Mouse (Mus musculus) liver, embryonic 15.5 days (tissue): ENCODE data around the gene Nup85. TPM values are rescaled to one million over a fixed set of nuclear protein-coding genes. Genes with fewer than 3 reads are reported as not detected.

Source experiments
- ATAC-seq: fragments of 200-750 bp; cut with Nextera tagmentation; 2 replicates; pipeline ENCODE4 v1.8.0; 2017; ENCODE audit warnings: moderate number of reproducible peaks, mild to moderate bottlenecking, moderate library complexity; ENCODE audit not compliant: insufficient read depth
- H3K27ac ChIP-seq: fragments of 300-500 bp; sonication (generic); replicated peaks from 2 replicates; pipeline ENCODE4 v1.5.1; 2015; ENCODE audit warnings: mild to moderate bottlenecking, inconsistent platforms
- H3K27me3 ChIP-seq: fragments of 300-500 bp; sonication (generic); 2 replicates; pipeline ENCODE4 v1.6.1; 2015; ENCODE audit warnings: mild to moderate bottlenecking, inconsistent platforms
- H3K36me3 ChIP-seq: fragments of 300-500 bp; sonication (generic); replicated peaks from 2 replicates; pipeline ENCODE4 v1.6.1; 2015; ENCODE audit warnings: moderate library complexity, mild to moderate bottlenecking, inconsistent platforms
- H3K4me1 ChIP-seq: fragments of 300-500 bp; sonication (generic); replicated peaks from 2 replicates; pipeline ENCODE4 v1.6.1; 2015; ENCODE audit warnings: inconsistent platforms
- H3K4me2 ChIP-seq: fragments of 300-500 bp; sonication (generic); 2 replicates; pipeline ENCODE4 v1.6.1; 2015; ENCODE audit warnings: moderate library complexity, mild to moderate bottlenecking, inconsistent platforms
- H3K4me3 ChIP-seq: fragments of 300-500 bp; sonication (generic); replicated peaks from 2 replicates; pipeline ENCODE4 v1.5.1; 2015; ENCODE audit warnings: mild to moderate bottlenecking, inconsistent platforms
- H3K9ac ChIP-seq: fragments of 300-500 bp; sonication (generic); 2 replicates; pipeline ENCODE4 v1.6.1; 2015; ENCODE audit warnings: moderate library complexity, mild to moderate bottlenecking, inconsistent platforms
- H3K9me3 ChIP-seq: fragments of 300-500 bp; sonication (generic); replicated peaks from 2 replicates; pipeline ENCODE4 v1.6.1; 2016; ENCODE audit warnings: inconsistent platforms
- WGBS: fragments of 180-500 bp; shearing (Covaris S2); methylation state at CpG from one replicate; pipeline ENCODE4 v1.1.7; 2015; ENCODE audit warnings: mixed read lengths; ENCODE audit not compliant: insufficient replicate concordance; 5-methylcytosine and 5-hydroxymethylcytosine counted together
- polyA plus RNA-seq: library from polyadenylated mRNA; unstranded; fragments of >200 nt; fragmentation: Nextera tagmentation; extraction: Ambion mirVana; gene quantifications from 2 replicates; pipeline ENCODE4 v1.2.1, GENCODE M21; 2015

The Nup85 gene
- polyA plus RNA-seq, 1 experiment from 2014 or later, result 111 TPM

- H3K27ac ChIP-seq, result 0 out of 2 replicates have a peak overlapping the region, but pooled peaks have one; percentile 19
- peaks cover 41% of the 10 kb centered on the region for H3K36me3 ChIP-seq
- no peaks in the 10 kb centered on the region for H3K9me3 ChIP-seq
- H3K4me2 ChIP-seq, result no peak overlapping the region
- peaks cover 43% of the 10 kb centered on the region for H3K4me1 ChIP-seq
- no peak overlapping the region for H3K4me3 ChIP-seq
- ATAC-seq, result no peak
- H3K9ac ChIP-seq, result no peak overlapping the region
- WGBS, result 72% methylated on average over 10 of the region's 10 CpGs
- H3K27me3 ChIP-seq, result no peaks in the 10 kb centered on the region
Measured at GRCm38 (mm10) chr11:115614346-115615107, 50.3 kb downstream of the Nup85 start.

DNA sequence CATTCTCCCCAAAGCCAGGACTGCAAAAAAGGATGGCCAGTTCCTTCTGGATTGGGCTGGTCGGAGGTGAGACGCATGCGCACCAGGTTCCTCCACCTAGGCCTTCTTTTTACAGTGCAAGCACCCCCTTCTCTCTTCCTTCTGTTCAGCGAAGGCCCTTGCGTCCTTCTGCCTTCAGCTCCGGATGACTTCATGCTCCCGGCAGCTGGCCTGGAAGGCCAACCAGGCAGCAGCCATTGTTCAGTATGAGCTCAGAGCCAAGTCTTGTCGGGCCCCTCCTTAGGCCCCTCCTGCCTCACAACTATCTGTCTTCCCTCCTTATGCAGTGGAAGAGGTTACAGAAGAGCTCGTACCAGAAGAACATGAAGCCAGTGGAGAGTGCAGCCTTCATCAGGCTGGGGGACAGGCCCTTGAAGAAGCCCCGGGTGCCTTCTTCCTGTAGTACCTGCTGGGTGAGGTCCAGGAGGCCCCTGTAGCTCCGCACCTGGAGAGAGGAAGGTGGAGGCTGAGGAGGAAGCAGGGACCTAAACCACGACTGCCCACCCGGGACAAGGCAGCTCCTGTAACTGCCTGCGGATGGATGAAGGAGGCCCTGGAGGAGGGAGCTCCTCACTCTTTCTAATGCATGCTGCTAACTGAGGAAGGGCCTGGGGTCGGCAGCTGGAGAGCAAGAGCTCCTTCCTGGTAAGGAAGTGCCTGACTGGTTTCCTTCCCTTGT lies 51.0 kb downstream of the Nup85 start:
- 75% methylated on average over 15 of the region's 15 CpGs for WGBS
- Histone ChIP-seq H3K9ac (no peak overlapping the region), H3K4me1 (peaks cover 37% of the 10 kb centered on the region), H3K27me3 (no peaks in the 10 kb centered on the region), H3K36me3 (peaks cover 43% of the 10 kb centered on the region), H3K4me3 (no peak overlapping the region), H3K9me3 (no peaks in the 10 kb centered on the region), H3K27ac (no peak overlapping the region), H3K4me2 (no peak overlapping the region)
- ATAC-seq, result no peak

- no peaks in the 10 kb centered on the region for H3K27me3 ChIP-seq
- ATAC-seq, result no peak
- H3K4me3 ChIP-seq, result no peak overlapping the region
- H3K4me2 ChIP-seq, result no peak overlapping the region
- no peaks in the 10 kb centered on the region for H3K9me3 ChIP-seq
- H3K4me1 ChIP-seq, result peaks cover 33% of the 10 kb centered on the region
- WGBS, result 86% methylated on average over 6 of the region's 6 CpGs
- no peak overlapping the region for H3K27ac ChIP-seq
- no peak overlapping the region for H3K9ac ChIP-seq
- peaks cover 44% of the 10 kb centered on the region for H3K36me3 ChIP-seq
Measured at GRCm38 (mm10) chr11:115615875-115616274, 51.6 kb downstream of the Nup85 start.

DNA sequence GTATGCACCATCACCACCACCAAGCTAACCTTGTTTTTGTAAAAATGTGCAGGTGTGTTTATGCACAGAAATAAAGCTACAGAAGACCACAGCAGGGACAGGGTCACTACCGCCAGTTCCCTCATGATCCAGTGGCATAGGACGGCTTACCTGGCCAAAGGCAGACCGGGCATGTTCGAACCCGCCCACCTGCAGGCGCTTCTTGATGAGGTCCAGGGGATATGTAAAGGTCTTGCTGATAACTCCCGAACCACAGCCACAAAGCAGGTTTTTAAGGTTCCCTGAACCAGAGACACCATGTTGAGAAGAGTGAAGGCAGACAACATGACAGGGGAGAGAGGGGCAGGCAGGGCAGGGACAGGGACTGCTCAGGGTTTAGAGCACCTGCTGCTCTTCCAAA lies 52.1 kb downstream of the Nup85 start:
- no peaks in the 10 kb centered on the region for H3K27me3 ChIP-seq
- H3K4me1 ChIP-seq, result peaks cover 28% of the 10 kb centered on the region
- no peak overlapping the region for H3K4me3 ChIP-seq
- H3K4me2 ChIP-seq, result no peak overlapping the region
- no peak overlapping the region for H3K27ac ChIP-seq
- H3K9ac ChIP-seq, result no peak overlapping the region
- peaks cover 48% of the 10 kb centered on the region for H3K36me3 ChIP-seq
- no peak for ATAC-seq
- no peaks in the 10 kb centered on the region for H3K9me3 ChIP-seq
- 74% methylated on average over 7 of the region's 7 CpGs for WGBS

- no peak overlapping the region for H3K9ac ChIP-seq
- H3K4me3 ChIP-seq, result no peak overlapping the region
- H3K27me3 ChIP-seq, result no peaks in the 10 kb centered on the region
- ATAC-seq, result no peak
- 77% methylated on average over 6 of the region's 6 CpGs for WGBS
- H3K27ac ChIP-seq, result no peak overlapping the region
- H3K4me1 ChIP-seq, result peaks cover 23% of the 10 kb centered on the region
- H3K36me3 ChIP-seq, result peaks cover 48% of the 10 kb centered on the region
- no peaks in the 10 kb centered on the region for H3K9me3 ChIP-seq
- no peak overlapping the region for H3K4me2 ChIP-seq
Measured at GRCm38 (mm10) chr11:115616893-115617292, 52.7 kb downstream of the Nup85 start.

- Histone ChIP-seq H3K4me1 (peaks cover 16% of the 10 kb centered on the region), H3K27me3 (no peaks in the 10 kb centered on the region)
- WGBS, result 62% methylated on average over 2 of the region's 2 CpGs
Measured at GRCm38 (mm10) chr11:115618001-115618400, 53.8 kb downstream of the Nup85 start.

DNA sequence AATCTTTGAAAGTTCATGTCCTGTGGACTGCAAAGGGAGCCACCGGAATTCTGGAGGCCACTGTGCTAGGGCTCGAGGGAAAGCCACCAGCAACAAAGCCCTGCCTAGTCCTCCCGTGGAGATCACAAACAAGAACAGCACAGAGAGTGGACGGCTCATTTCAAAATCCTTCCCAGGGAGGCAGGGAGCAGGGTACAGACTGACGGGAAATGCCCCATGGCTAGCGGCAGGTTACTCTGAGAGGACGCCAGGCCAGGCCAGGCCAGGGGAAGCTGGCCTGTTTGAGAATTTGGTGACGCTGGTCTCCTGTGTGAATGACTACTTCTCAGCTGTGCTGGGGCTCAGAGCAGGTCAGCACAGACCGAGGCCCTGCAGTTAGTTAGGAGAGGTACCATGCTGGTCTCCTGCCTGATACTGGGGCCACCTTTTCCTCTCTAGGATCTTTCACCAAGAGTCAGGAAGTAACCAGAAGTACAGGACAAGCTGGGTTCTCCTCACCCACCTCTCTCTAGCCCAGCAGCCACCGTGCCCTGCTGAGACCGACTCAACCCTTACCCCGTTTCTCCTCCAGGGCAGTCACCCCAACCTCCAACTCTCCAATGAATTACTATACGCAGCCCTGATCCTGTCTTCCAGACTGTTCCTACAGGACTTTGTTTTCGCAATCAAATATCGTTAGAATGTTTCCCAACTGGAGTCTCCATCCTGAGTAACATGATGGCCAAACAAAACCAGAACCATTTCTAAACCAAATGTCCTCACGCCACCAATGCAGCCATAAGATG lies 54.7 kb downstream of the Nup85 start:
- Histone ChIP-seq H3K4me1 (peaks cover 7% of the 10 kb centered on the region), H3K4me3 (no peak overlapping the region), H3K9ac (no peak overlapping the region), H3K27me3 (no peaks in the 10 kb centered on the region), H3K4me2 (no peak overlapping the region), H3K9me3 (no peaks in the 10 kb centered on the region), H3K36me3 (peaks cover 65% of the 10 kb centered on the region), H3K27ac (no peak overlapping the region)
- WGBS, result 79% methylated on average over 16 of the region's 16 CpGs
- ATAC-seq, result no peak

More at GRCm38 (mm10) chr11:115618001-115618400, 53.8 kb downstream of the Nup85 start:
- Histone ChIP-seq H3K9me3 (no peaks in the 10 kb centered on the region), H3K9ac (no peak overlapping the region), H3K36me3 (peaks cover 59% of the 10 kb centered on the region), H3K4me2 (no peak overlapping the region), H3K4me3 (no peak overlapping the region), H3K27ac (no peak overlapping the region)
- ATAC-seq, result no peak

GRCm38 (mm10) chr11:115619949-115620348 lies 55.7 kb downstream of the Nup85 start:
- Histone ChIP-seq H3K4me2 (no peak overlapping the region), H3K9ac (no peak overlapping the region), H3K9me3 (no peaks in the 10 kb centered on the region), H3K4me1 (0 out of 2 replicates have a peak, but pooled peaks cover 2% of the 10 kb centered on the region), H3K36me3 (peaks cover 61% of the 10 kb centered on the region), H3K27me3 (no peaks in the 10 kb centered on the region), H3K27ac (no peak overlapping the region), H3K4me3 (no peak overlapping the region)
- WGBS, result 87% methylated on average over 7 of the region's 7 CpGs
- ATAC-seq, result no peak

DNA sequence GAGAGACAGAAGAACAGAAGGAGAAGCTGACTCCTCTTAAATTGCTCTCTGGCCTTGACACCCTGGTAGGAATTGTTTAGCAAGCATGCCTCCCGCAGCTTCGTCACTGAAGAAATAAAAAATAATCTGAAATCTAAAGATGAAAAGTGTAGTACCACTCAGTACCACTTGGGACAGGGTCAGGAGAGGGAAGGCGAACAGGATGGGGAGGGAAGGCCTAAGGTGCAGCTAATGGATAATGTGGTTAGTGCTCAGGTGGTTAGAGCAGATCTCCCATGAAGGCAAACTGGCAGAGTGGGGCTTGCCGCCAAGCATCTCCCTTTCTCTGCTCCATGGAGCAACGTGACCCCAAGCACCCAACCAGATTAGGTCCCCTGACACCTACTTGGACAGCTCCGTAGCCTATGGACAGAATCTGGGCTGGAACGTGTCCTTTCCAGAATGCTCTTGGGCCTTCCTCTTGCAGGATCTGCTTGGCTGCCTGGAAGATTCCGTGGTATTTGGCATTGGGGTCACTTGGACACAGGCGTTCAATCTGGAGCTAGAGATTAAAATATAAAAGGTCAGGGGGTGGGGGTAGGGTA lies 59.3 kb downstream of the Nup85 start:
- Histone ChIP-seq H3K9ac (no peak overlapping the region), H3K4me2 (no peak overlapping the region), H3K4me3 (no peak overlapping the region), H3K27ac (no peak overlapping the region), H3K4me1 (peaks cover 21% of the 10 kb centered on the region), H3K9me3 (no peaks in the 10 kb centered on the region), H3K27me3 (no peaks in the 10 kb centered on the region), H3K36me3 (peaks cover 41% of the 10 kb centered on the region)
- 71% methylated on average over 9 of the region's 9 CpGs for WGBS
- ATAC-seq, result no peak

DNA sequence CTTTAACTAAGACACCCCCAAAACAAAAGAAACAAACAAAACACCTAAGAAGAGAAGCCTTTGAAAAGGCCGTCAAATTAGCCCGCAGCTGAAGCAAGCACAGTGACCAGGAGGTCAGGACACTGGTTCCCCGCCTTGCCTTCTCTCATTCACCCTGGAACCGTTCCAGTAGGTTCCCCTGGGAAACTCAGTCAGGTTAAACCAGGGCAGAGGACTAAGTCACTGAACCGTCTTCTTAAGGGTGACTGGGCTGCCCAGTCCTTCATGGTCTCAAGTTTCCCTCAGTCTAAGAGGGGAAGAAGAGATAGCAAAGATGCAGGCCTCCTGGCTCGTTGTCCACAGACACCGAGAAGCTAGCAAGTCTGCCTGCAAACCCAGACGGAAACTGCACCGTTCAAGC lies 61.6 kb downstream of the Nup85 start:
- Histone ChIP-seq H3K9ac (no peak overlapping the region), H3K4me1 (peaks cover 33% of the 10 kb centered on the region), H3K4me2 (no peak overlapping the region), H3K27ac (no peak overlapping the region), H3K4me3 (no peak overlapping the region), H3K9me3 (no peaks in the 10 kb centered on the region), H3K27me3 (no peaks in the 10 kb centered on the region), H3K36me3 (peaks cover 24% of the 10 kb centered on the region)
- WGBS, result 76% methylated on average over 9 of the region's 9 CpGs
- no peak for ATAC-seq
